In the genomic region with DNA sequence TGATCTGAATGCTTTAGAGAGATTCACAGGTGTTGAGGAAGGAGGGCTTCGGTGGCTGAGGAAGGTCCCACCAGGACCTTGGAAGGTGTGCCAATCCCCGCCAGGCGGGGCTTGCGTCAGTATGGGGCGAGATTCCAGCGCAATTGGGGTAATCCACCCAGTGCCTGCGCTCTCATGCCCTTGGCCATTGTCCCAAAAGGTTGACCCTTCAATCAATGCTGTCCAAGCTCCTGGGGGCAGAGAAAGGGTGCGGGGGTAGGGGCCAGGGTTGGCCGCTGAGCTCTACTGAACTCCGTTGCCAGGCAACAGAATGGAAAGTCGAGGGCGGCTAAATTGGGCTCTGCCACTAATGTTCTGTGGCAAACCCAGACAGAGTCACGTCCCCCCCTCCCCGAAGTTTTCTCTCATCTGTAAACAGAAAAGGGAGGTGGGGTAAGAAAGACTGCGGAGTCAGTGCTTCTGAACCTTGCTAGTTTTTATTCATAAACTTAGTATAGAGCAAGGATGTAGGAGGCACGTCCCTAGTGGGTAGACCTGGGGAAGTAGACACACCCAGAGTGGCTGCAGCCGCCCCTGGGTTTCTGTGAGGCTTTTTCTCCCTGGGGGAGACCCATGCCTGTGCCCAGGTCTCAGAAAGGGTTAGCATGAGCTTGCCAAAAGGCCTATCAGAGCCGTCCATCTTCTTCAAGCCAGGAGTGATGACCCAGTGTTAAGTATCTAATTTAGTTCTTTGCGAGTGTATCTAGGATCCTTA, we compare ENCODE assay signal across 9 mouse cellular contexts. TPM values are rescaled to one million over a fixed set of nuclear protein-coding genes. Genes with fewer than 3 reads are reported as not detected.
DNase-seq lines count a peak whose midpoint lies in the region; ATAC-seq lines count a peak whose summit lies in the region.
"Had no signal": no experiment of that assay in that cellular context is flagged by ENCODE, and none has a peak within 500 bp of the region (broad histone marks: within the 10 kb centered on the region; RNA-seq: fewer than 3 reads in every experiment).

No protein-coding gene starts in this region.

- no peaks in the 10 kb centered on the region for H3K36me3 ChIP-seq in forebrain, embryonic 13.5 days (ENCODE audit: poor library complexity, severe bottlenecking)
- no peaks in the 10 kb centered on the region for H3K36me3 ChIP-seq in intestine, embryonic 16.5 days (ENCODE audit: control insufficient read depth, insufficient read depth, low read length)

- H3K9me3 ChIP-seq in forebrain, embryonic 13.5 days (replicated peaks), result no peaks in the 10 kb centered on the region
- no peaks in the 10 kb centered on the region for H3K9me3 ChIP-seq in intestine, embryonic 16.5 days (ENCODE audit: control insufficient read depth, low read length)
- H3K9me3 ChIP-seq: megakaryocyte, embryonic 14.5 days had no signal

- no peak for ATAC-seq in forebrain, embryonic 13.5 days
- no peak for ATAC-seq in intestine, embryonic 16.5 days
- ATAC-seq in megakaryocyte progenitor cell, adult 5-6 weeks (replicated peaks; ENCODE audit: poor library complexity), result no peak

- 5% methylated on average over 19 of the region's 19 CpGs for WGBS in forebrain, embryonic 13.5 days
- 12% methylated on average over 19 of the region's 19 CpGs for WGBS in intestine, embryonic 16.5 days

- peaks cover 67% of the 10 kb centered on the region for H3K27me3 ChIP-seq in forebrain, embryonic 13.5 days
- H3K27me3 ChIP-seq in intestine, embryonic 16.5 days (replicated peaks; ENCODE audit: control insufficient read depth, insufficient read depth, low read length), result peaks cover 36% of the 10 kb centered on the region

- peak; percentile 37 for DNase-seq in ovary, adult 18-20 months (ENCODE audit: low spot score)
- DNase-seq in ovary, postnatal 14 days (ENCODE audit: low spot score), result no peak
- peak; percentile 24 for DNase-seq in lung, postnatal 10 days
- no peak for DNase-seq in right cerebral cortex, adult 2 months (ENCODE audit: low spot score in 2 of 2)
- no peak for DNase-seq in frontal cortex, postnatal 10 days (ENCODE audit: low spot score in 2 of 2)

- peak overlapping the region; percentile 72 for H3K4me2 ChIP-seq in forebrain, embryonic 13.5 days
- H3K4me2 ChIP-seq in intestine, embryonic 16.5 days (ENCODE audit: low read depth, low read length), result peak overlapping the region; percentile 93

- H3K27ac ChIP-seq in forebrain, embryonic 13.5 days, result no peak overlapping the region
- no peak overlapping the region for H3K27ac ChIP-seq in intestine, embryonic 16.5 days (ENCODE audit: low read length)

- peaks cover 25% of the 10 kb centered on the region for H3K4me1 ChIP-seq in forebrain, embryonic 13.5 days
- peaks cover 24% of the 10 kb centered on the region for H3K4me1 ChIP-seq in intestine, embryonic 16.5 days (ENCODE audit: control insufficient read depth, insufficient read depth, low read length)

- peak overlapping the region; percentile 42 for H3K4me3 ChIP-seq in forebrain, embryonic 13.5 days
- H3K4me3 ChIP-seq in intestine, embryonic 16.5 days (ENCODE audit: low read length), result peak overlapping the region; percentile 56
- H3K4me3 ChIP-seq: megakaryocyte, embryonic 14.5 days had no signal

- H3K9ac ChIP-seq in forebrain, embryonic 13.5 days, result no peak overlapping the region
- H3K9ac ChIP-seq in intestine, embryonic 16.5 days (ENCODE audit: low read depth, low read length), result 0 out of 2 replicates have a peak overlapping the region, but pooled peaks have one; percentile 59

RNA-seq across cellular contexts. Expression of gene Bmp6, which starts 2.3 kb away (rescaled TPM):
- polyA plus RNA-seq in forebrain, embryonic 13.5 days (2015; fragmentation: Nextera tagmentation; extraction: Ambion mirVana), result 0.71 and 1.7 TPM in 2 replicates
- polyA plus RNA-seq in intestine, embryonic 16.5 days (2015; fragmentation: Nextera tagmentation; extraction: Ambion mirVana), result 0.51 and 0.64 TPM in 2 replicates
- not detected in 2 replicates for total RNA-seq in megakaryocyte progenitor cell, adult 5-6 weeks (2015)
- not detected in 2 replicates for total RNA-seq in megakaryocyte progenitor cell, adult 5-6 weeks (2017)

Comparison
In these comparisons a context has a peak if more than half of its experiments do, and no peak if none do; other contexts are left out.
1. DNase-seq: peak in ovary, adult 18-20 months (single experiment) and lung, postnatal 10 days (single experiment); none in ovary, postnatal 14 days (single experiment), right cerebral cortex, adult 2 months (0 of 2) and frontal cortex, postnatal 10 days (0 of 2).